Mouse (Mus musculus): ENCODE measurements around the gene Hpn. TPM values are rescaled to one million over a fixed set of nuclear protein-coding genes. Genes with fewer than 3 reads are reported as not detected.

The Hpn gene
- polyA plus RNA-seq, 1 experiment from 2014 or later, result 29.0 TPM

- DNase-seq (ENCODE audit: low spot score) (no peak), ATAC-seq (replicated peaks; ENCODE audit: low FRiP score, low TSS enrichment, low read depth) (no peak)
- WGBS, result 38% methylated on average over 9 of the region's 9 CpGs
- Histone ChIP-seq H3K4me3 (ENCODE audit: low read depth, low read length) (no peak overlapping the region), H3K27ac (ENCODE audit: low read depth) (peak overlapping the region; percentile 69), H3K4me2 (ENCODE audit: low read length) (no peak overlapping the region), H3K4me1 (replicated peaks; ENCODE audit: control insufficient read depth, insufficient read depth, low read length) (peaks cover 10% of the 10 kb centered on the region; the same call in 1 of the 2 replicates), H3K27me3 (replicated peaks; ENCODE audit: control insufficient read depth, insufficient read depth, low read length) (no peaks in the 10 kb centered on the region), H3K9ac (ENCODE audit: low read length) (no peak overlapping the region), H3K36me3 (ENCODE audit: control insufficient read depth, insufficient read depth, low read length) (no peaks in the 10 kb centered on the region), H3K9me3 (ENCODE audit: control insufficient read depth, low read length) (no peaks in the 10 kb centered on the region)
Measured at GRCm38 (mm10) chr7:31084140-31084539, 30.9 kb downstream of the Hpn start.

GRCm38 (mm10) chr7:31082831-31083588 lies 32.1 kb downstream of the Hpn start:
- Histone ChIP-seq H3K27ac (ENCODE audit: low read depth) (no peak overlapping the region), H3K9me3 (ENCODE audit: control insufficient read depth, low read length) (no peaks in the 10 kb centered on the region), H3K4me1 (replicated peaks; ENCODE audit: control insufficient read depth, insufficient read depth, low read length) (peaks cover 10% of the 10 kb centered on the region; the same call in 1 of the 2 replicates), H3K4me2 (ENCODE audit: low read length) (no peak overlapping the region), H3K36me3 (ENCODE audit: control insufficient read depth, insufficient read depth, low read length) (no peaks in the 10 kb centered on the region), H3K9ac (ENCODE audit: low read length) (no peak overlapping the region), H3K4me3 (ENCODE audit: low read depth, low read length) (no peak overlapping the region), H3K27me3 (replicated peaks; ENCODE audit: control insufficient read depth, insufficient read depth, low read length) (no peaks in the 10 kb centered on the region)
- WGBS, result 63% methylated on average over 14 of the region's 14 CpGs
- no peak for ATAC-seq (replicated peaks; ENCODE audit: low FRiP score, low TSS enrichment, low read depth)
- no peak for DNase-seq (ENCODE audit: low spot score)

- Histone ChIP-seq H3K27ac (ENCODE audit: low read depth) (no peak overlapping the region), H3K9ac (ENCODE audit: low read length) (no peak overlapping the region), H3K27me3 (replicated peaks; ENCODE audit: control insufficient read depth, insufficient read depth, low read length) (no peaks in the 10 kb centered on the region), H3K4me3 (ENCODE audit: low read depth, low read length) (no peak overlapping the region), H3K4me1 (replicated peaks; ENCODE audit: control insufficient read depth, insufficient read depth, low read length) (peaks cover 10% of the 10 kb centered on the region; the same call in 1 of the 2 replicates), H3K4me2 (ENCODE audit: low read length) (no peak overlapping the region), H3K9me3 (ENCODE audit: control insufficient read depth, low read length) (no peaks in the 10 kb centered on the region), H3K36me3 (ENCODE audit: control insufficient read depth, insufficient read depth, low read length) (no peaks in the 10 kb centered on the region)
- ATAC-seq (replicated peaks; ENCODE audit: low FRiP score, low TSS enrichment, low read depth), result no peak
- DNase-seq (ENCODE audit: low spot score), result no peak
Measured at GRCm38 (mm10) chr7:31082106-31082505, 33.0 kb downstream of the Hpn start.

GRCm38 (mm10) chr7:31081106-31081505 lies 34.0 kb downstream of the Hpn start:
- DNase-seq (ENCODE audit: low spot score) (no peak), ATAC-seq (replicated peaks; ENCODE audit: low FRiP score, low TSS enrichment, low read depth) (no peak)
- Histone ChIP-seq H3K4me3 (ENCODE audit: low read depth, low read length) (no peak overlapping the region), H3K4me2 (ENCODE audit: low read length) (no peak overlapping the region), H3K9me3 (ENCODE audit: control insufficient read depth, low read length) (no peaks in the 10 kb centered on the region), H3K27ac (ENCODE audit: low read depth) (no peak overlapping the region), H3K36me3 (ENCODE audit: control insufficient read depth, insufficient read depth, low read length) (no peaks in the 10 kb centered on the region), H3K9ac (ENCODE audit: low read length) (no peak overlapping the region), H3K27me3 (replicated peaks; ENCODE audit: control insufficient read depth, insufficient read depth, low read length) (no peaks in the 10 kb centered on the region), H3K4me1 (replicated peaks; ENCODE audit: control insufficient read depth, insufficient read depth, low read length) (peaks cover 10% of the 10 kb centered on the region; the same call in 1 of the 2 replicates)
- WGBS, result 50% methylated on average over 1 of the region's 1 CpGs

- Histone ChIP-seq H3K27me3 (replicated peaks; ENCODE audit: control insufficient read depth, insufficient read depth, low read length) (no peaks in the 10 kb centered on the region), H3K4me2 (ENCODE audit: low read length) (no peak overlapping the region), H3K36me3 (ENCODE audit: control insufficient read depth, insufficient read depth, low read length) (no peaks in the 10 kb centered on the region), H3K9ac (ENCODE audit: low read length) (no peak overlapping the region), H3K27ac (ENCODE audit: low read depth) (no peak overlapping the region), H3K4me1 (replicated peaks; ENCODE audit: control insufficient read depth, insufficient read depth, low read length) (peaks cover 10% of the 10 kb centered on the region; the same call in 1 of the 2 replicates), H3K4me3 (ENCODE audit: low read depth, low read length) (no peak overlapping the region), H3K9me3 (ENCODE audit: control insufficient read depth, low read length) (no peaks in the 10 kb centered on the region)
- no peak for ATAC-seq (replicated peaks; ENCODE audit: low FRiP score, low TSS enrichment, low read depth)
- WGBS, result 66% methylated on average over 3 of the region's 3 CpGs
- no peak for DNase-seq (ENCODE audit: low spot score)
Measured at GRCm38 (mm10) chr7:31080611-31081010, 34.5 kb downstream of the Hpn start.

- Histone ChIP-seq H3K9ac (ENCODE audit: low read length) (no peak overlapping the region), H3K27ac (ENCODE audit: low read depth) (no peak overlapping the region), H3K27me3 (replicated peaks; ENCODE audit: control insufficient read depth, insufficient read depth, low read length) (no peaks in the 10 kb centered on the region), H3K36me3 (ENCODE audit: control insufficient read depth, insufficient read depth, low read length) (no peaks in the 10 kb centered on the region), H3K4me1 (replicated peaks; ENCODE audit: control insufficient read depth, insufficient read depth, low read length) (peaks cover 7% of the 10 kb centered on the region; the same call in 1 of the 2 replicates), H3K4me3 (ENCODE audit: low read depth, low read length) (no peak overlapping the region), H3K9me3 (ENCODE audit: control insufficient read depth, low read length) (no peaks in the 10 kb centered on the region), H3K4me2 (ENCODE audit: low read length) (no peak overlapping the region)
- ATAC-seq (replicated peaks; ENCODE audit: low FRiP score, low TSS enrichment, low read depth), result no peak
- no peak for DNase-seq (ENCODE audit: low spot score)
- WGBS, result 84% methylated on average over 8 of the region's 8 CpGs
Measured at GRCm38 (mm10) chr7:31079670-31080069, 35.4 kb downstream of the Hpn start.

GRCm38 (mm10) chr7:31077885-31078445 lies 37.1 kb downstream of the Hpn start:
- no peak overlapping the region for H3K4me2 ChIP-seq (ENCODE audit: low read length)
- ATAC-seq (replicated peaks; ENCODE audit: low FRiP score, low TSS enrichment, low read depth) (peak; percentile 52), DNase-seq (ENCODE audit: low spot score) (peak; percentile 73)
- H3K36me3 ChIP-seq (ENCODE audit: control insufficient read depth, insufficient read depth, low read length), result no peaks in the 10 kb centered on the region
- 32% methylated on average over 5 of the region's 5 CpGs for WGBS
- H3K9me3 ChIP-seq (ENCODE audit: control insufficient read depth, low read length), result no peaks in the 10 kb centered on the region
- no peak overlapping the region for H3K4me3 ChIP-seq (ENCODE audit: low read depth, low read length)
- H3K27me3 ChIP-seq (replicated peaks; ENCODE audit: control insufficient read depth, insufficient read depth, low read length), result no peaks in the 10 kb centered on the region
- H3K4me1 ChIP-seq (replicated peaks; ENCODE audit: control insufficient read depth, insufficient read depth, low read length), result no peaks in the 10 kb centered on the region
- no peak overlapping the region for H3K9ac ChIP-seq (ENCODE audit: low read length)
- H3K27ac ChIP-seq (ENCODE audit: low read depth), result no peak overlapping the region

GRCm38 (mm10) chr7:31077470-31077869 lies 37.6 kb downstream of the Hpn start:
- H3K9me3 ChIP-seq (ENCODE audit: control insufficient read depth, low read length), result no peaks in the 10 kb centered on the region

More at GRCm38 (mm10) chr7:31077470-31077869, 37.6 kb downstream of the Hpn start:
- Histone ChIP-seq H3K9ac (ENCODE audit: low read length) (no peak overlapping the region), H3K4me1 (replicated peaks; ENCODE audit: control insufficient read depth, insufficient read depth, low read length) (no peaks in the 10 kb centered on the region; the same call in 1 of the 2 replicates), H3K27ac (ENCODE audit: low read depth) (no peak overlapping the region), H3K36me3 (ENCODE audit: control insufficient read depth, insufficient read depth, low read length) (no peaks in the 10 kb centered on the region), H3K4me2 (ENCODE audit: low read length) (no peak overlapping the region), H3K4me3 (ENCODE audit: low read depth, low read length) (no peak overlapping the region), H3K27me3 (replicated peaks; ENCODE audit: control insufficient read depth, insufficient read depth, low read length) (no peaks in the 10 kb centered on the region)
- DNase-seq (ENCODE audit: low spot score), result no peak
- peak; percentile 32 for ATAC-seq (replicated peaks; ENCODE audit: low FRiP score, low TSS enrichment, low read depth)
- WGBS, result 56% methylated on average over 6 of the region's 6 CpGs
